Mouse (Mus musculus) myocyte (in vitro differentiated cells): ENCODE results near the gene Herpud1. TPM values are rescaled to one million over a fixed set of nuclear protein-coding genes. Genes with fewer than 3 reads are reported as not detected.

Experiments used
- H3K27me3 ChIP-seq: one replicate; pipeline ENCODE4 v1.6.1; 2011; ENCODE audit not compliant: control insufficient read depth, insufficient read depth, insufficient read length
- H3K36me3 ChIP-seq: one replicate; pipeline ENCODE4 v1.6.1; 2011; ENCODE audit not compliant: control insufficient read depth, insufficient read depth
- H3K4me2 ChIP-seq: one replicate; pipeline ENCODE4 v1.6.1; 2011; ENCODE audit warnings: low read depth, control low read depth
- H3K4me3 ChIP-seq: one replicate; pipeline ENCODE4 v1.5.1; 2011; ENCODE audit warnings: mild to moderate bottlenecking, control low read depth, moderate library complexity
- H3K79me2 ChIP-seq: one replicate; pipeline ENCODE4 v1.6.1; 2011; ENCODE audit not compliant: control insufficient read depth, insufficient read depth
- H3ac ChIP-seq: one replicate; pipeline ENCODE4 v1.6.1; 2011; ENCODE audit not compliant: control insufficient read depth, insufficient read length
- CEBPB ChIP-seq: IDR thresholded peaks from 2 replicates; pipeline ENCODE4 v1.6.1; 2011; ENCODE audit warnings: mild to moderate bottlenecking, moderate library complexity; ENCODE audit not compliant: poor library complexity, insufficient read depth, severe bottlenecking
- E2F4 ChIP-seq: IDR thresholded peaks from one replicate; pipeline ENCODE4 v1.6.1; 2011; ENCODE audit warnings: mild to moderate bottlenecking, control low read depth, moderate library complexity; ENCODE audit not compliant: insufficient read depth
- MAX ChIP-seq: IDR thresholded peaks from one replicate; pipeline ENCODE4 v1.6.1; 2011; ENCODE audit warnings: low read depth, mild to moderate bottlenecking, control low read depth
- MYOD1 ChIP-seq, 3 experiments: IDR thresholded peaks; one replicate each; pipeline ENCODE4 v1.6.1; 2011; ENCODE audit warnings: control low read depth in 2 of 3, low read depth in 2 of 3, mild to moderate bottlenecking in 2 of 3, moderate library complexity in 1 of 3; ENCODE audit not compliant: insufficient read length in 2 of 3, control insufficient read depth in 1 of 3
- MYOG ChIP-seq, 3 experiments: IDR thresholded peaks; one replicate each; pipeline ENCODE4 v1.6.1; 2011; ENCODE audit warnings: control low read depth in 2 of 3, low read depth in 2 of 3, mild to moderate bottlenecking in 2 of 3; ENCODE audit not compliant: insufficient read length in 2 of 3, control insufficient read depth in 1 of 3, insufficient read depth in 1 of 3
- POLR2A ChIP-seq: IDR thresholded peaks from one replicate; pipeline ENCODE4 v1.6.1; 2011; ENCODE audit warnings: low read depth, mild to moderate bottlenecking, control low read depth, moderate library complexity; ENCODE audit not compliant: insufficient read length
- POLR2AphosphoS2 ChIP-seq: IDR thresholded peaks from one replicate; pipeline ENCODE4 v1.6.1; 2011; ENCODE audit warnings: low read depth, control low read depth; ENCODE audit not compliant: insufficient read length
- REST ChIP-seq: IDR thresholded peaks from one replicate; pipeline ENCODE4 v1.6.1; 2011; ENCODE audit warnings: mild to moderate bottlenecking, control low read depth, moderate library complexity; ENCODE audit not compliant: insufficient read depth, insufficient read length
- SRF ChIP-seq: IDR thresholded peaks from one replicate; pipeline ENCODE4 v1.6.1; 2011; ENCODE audit warnings: low read depth; ENCODE audit not compliant: control insufficient read depth, insufficient read length
- TCF12 ChIP-seq: IDR thresholded peaks from one replicate; pipeline ENCODE4 v1.6.1; 2011; ENCODE audit warnings: mild to moderate bottlenecking, control low read depth; ENCODE audit not compliant: poor library complexity, insufficient read depth, severe bottlenecking
- TCF3 ChIP-seq: IDR thresholded peaks from one replicate; pipeline ENCODE4 v1.6.1; 2011; ENCODE audit warnings: low read depth, control low read depth; ENCODE audit not compliant: insufficient read length
- USF1 ChIP-seq: IDR thresholded peaks from one replicate; pipeline ENCODE4 v1.6.1; 2011; ENCODE audit warnings: low read depth, mild to moderate bottlenecking, control low read depth, moderate library complexity
- polyA plus RNA-seq: library from polyadenylated mRNA; unstranded; fragments of >200 nt; fragmentation: generic; extraction: Trizol; gene quantifications from one replicate; pipeline ENCODE4 v1.2.1, GENCODE M21; 2012; ENCODE audit warnings: missing spikeins

Gene Herpud1
- polyA plus RNA-seq, 1 experiment: 292 TPM

DNA sequence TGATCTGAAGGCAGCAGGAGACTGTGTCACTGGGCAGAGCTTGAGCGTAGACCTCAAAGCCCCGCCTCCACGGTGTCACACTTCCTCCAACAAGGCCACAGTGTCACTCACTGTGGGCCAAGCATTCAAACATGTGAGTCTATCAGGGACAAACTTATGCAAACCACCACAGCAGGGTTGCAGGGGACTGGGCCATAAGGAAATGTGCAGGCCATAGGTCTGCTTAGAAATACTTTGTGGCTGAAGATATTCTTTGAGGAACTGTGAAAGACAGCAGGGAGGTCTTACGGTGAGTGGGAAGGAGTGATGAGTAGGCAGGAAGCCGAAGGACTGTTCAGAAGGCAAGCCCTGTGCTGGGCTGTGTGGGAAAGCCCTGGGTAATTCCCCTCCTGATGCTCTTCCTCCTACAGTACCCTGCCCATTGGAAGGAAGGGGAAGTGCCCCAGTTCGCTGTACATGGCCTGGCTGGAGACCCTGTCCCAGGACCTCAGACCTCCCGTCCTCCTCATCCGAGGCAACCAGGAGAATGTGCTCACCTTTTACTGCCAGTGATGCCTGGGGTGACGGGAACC, 20.7 kb upstream of the Herpud1 start:
- Histone ChIP-seq H3K36me3 (no peaks in the 10 kb centered on the region), H3K4me3 (no peak overlapping the region), H3K4me2 (no peak overlapping the region), H3K79me2 (no peaks in the 10 kb centered on the region), H3ac (no peak overlapping the region), H3K27me3 (no peaks in the 10 kb centered on the region)
- TF ChIP-seq USF1 (no peak), POLR2A (no peak), MYOG (IDR thresholded peaks at IDR 0.05; ENCODE audit: control insufficient read depth in 1 of 3, insufficient read depth in 1 of 3, insufficient read length in 2 of 3, low read depth in 2 of 3) (no peak), SRF (no peak), POLR2AphosphoS2 (no peak), MAX (no peak), TCF12 (no peak), MYOD1 (IDR thresholded peaks at IDR 0.05; ENCODE audit: control insufficient read depth in 1 of 3, insufficient read length in 2 of 3, low read depth in 2 of 3) (no peak), REST (no peak)

DNA sequence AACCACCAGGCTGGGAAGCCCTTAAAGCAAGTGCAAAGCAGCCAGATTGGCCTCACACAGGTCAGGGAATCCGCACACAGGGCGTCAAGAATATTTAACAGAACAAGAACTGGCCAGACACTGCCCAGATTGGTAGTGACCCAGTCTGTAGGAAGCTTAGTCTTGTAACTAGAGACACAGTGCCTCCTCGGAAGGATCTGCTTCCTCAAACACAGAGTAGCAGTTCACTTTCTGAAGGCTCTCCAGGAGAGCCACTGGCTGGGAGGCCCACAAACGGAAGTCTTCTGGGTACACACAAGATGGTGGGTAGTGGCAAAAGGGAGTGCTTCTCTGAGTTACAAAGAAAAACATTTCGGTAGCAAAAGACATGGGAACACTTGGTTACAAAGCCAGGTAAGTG, 15.4 kb upstream of the Herpud1 start:
- Histone ChIP-seq H3K79me2 (no peaks in the 10 kb centered on the region), H3K4me3 (no peak overlapping the region), H3K4me2 (no peak overlapping the region), H3K27me3 (no peaks in the 10 kb centered on the region), H3ac (no peak overlapping the region), H3K36me3 (no peaks in the 10 kb centered on the region)
- TF ChIP-seq POLR2AphosphoS2 (no peak), CEBPB (no peak), E2F4 (no peak), MAX (no peak), TCF3 (no peak), TCF12 (no peak), USF1 (no peak), MYOG (IDR thresholded peaks at IDR 0.05; ENCODE audit: control insufficient read depth in 1 of 3, insufficient read depth in 1 of 3, insufficient read length in 2 of 3, low read depth in 2 of 3) (no peak), REST (no peak), POLR2A (no peak)

DNA sequence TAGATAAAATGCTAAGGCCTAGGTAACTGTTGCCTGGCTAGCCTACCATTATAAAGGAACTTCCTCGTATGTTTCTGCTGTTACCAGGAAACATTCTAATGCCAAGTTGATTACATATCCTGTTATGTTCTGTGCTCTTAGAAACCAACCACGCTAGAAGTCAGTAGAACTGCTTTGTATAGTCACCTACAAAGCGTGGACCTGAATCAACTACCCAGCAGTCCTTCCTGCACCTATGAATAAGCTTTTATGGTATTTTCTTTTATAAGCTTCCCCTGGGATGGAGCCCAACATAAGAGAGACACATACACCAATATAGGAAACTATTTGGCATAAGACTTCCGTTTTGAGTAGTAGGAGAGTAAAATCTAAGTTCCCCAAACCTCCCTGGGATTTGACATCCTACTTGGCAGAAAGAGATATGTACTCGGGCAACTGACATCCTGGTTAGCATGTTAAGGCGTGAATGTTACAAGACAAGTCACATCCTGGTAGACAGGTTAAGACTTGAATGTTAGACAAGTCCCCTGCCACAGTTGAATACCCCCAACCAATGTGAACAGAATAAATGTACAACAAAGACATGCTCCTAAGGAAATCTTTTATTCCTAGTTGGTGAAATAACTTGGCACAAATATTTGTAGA, 13.2 kb upstream of the Herpud1 start:
- Histone ChIP-seq H3K36me3 (no peaks in the 10 kb centered on the region), H3K4me3 (no peak overlapping the region), H3K27me3 (no peaks in the 10 kb centered on the region), H3ac (no peak overlapping the region), H3K4me2 (no peak overlapping the region), H3K79me2 (no peaks in the 10 kb centered on the region)
- no peak for TF ChIP-seq E2F4
- no peak for TF ChIP-seq MYOD1 (IDR thresholded peaks at IDR 0.05; ENCODE audit: control insufficient read depth in 1 of 3, insufficient read length in 2 of 3, low read depth in 2 of 3)
- no peak for TF ChIP-seq MAX
- no peak for TF ChIP-seq MYOG (IDR thresholded peaks at IDR 0.05; ENCODE audit: control insufficient read depth in 1 of 3, insufficient read depth in 1 of 3, insufficient read length in 2 of 3, low read depth in 2 of 3)
- no peak for TF ChIP-seq TCF12
- TF ChIP-seq POLR2AphosphoS2: no peak
- TF ChIP-seq REST: no peak
- TF ChIP-seq USF1: no peak
- no peak for TF ChIP-seq SRF
- TF ChIP-seq TCF3: no peak
- TF ChIP-seq CEBPB: no peak

DNA sequence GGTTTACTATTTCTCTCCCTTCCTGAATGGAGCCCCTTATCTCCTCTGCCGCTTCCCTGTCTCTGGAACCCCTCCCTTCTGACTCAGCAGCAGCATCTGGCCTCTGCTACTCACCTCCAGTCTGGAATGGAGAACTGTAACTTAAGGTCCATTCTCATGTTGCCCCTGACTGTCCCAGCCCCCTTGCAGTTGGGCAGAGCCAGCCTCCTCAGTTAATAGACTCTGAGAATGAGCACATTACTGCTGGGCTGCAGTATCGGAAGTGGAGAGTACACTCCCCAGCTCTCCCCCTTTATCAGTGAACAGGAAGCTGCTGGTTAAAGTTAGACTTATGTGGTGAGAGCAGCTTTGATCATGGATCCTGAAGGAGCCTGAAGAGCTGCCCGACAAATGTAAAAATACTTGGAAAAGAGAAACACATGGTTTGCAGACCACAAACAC, 10.7 kb upstream of the Herpud1 start:
- Histone ChIP-seq H3K36me3 (no peaks in the 10 kb centered on the region), H3K4me3 (no peak overlapping the region), H3K79me2 (no peaks in the 10 kb centered on the region), H3K27me3 (no peaks in the 10 kb centered on the region), H3ac (no peak overlapping the region), H3K4me2 (no peak overlapping the region)
- TF ChIP-seq MYOG (IDR thresholded peaks at IDR 0.05; ENCODE audit: control insufficient read depth in 1 of 3, insufficient read depth in 1 of 3, insufficient read length in 2 of 3, low read depth in 2 of 3) (peak in 1 of 3 experiments; percentile 3), TCF3 (no peak)

DNA sequence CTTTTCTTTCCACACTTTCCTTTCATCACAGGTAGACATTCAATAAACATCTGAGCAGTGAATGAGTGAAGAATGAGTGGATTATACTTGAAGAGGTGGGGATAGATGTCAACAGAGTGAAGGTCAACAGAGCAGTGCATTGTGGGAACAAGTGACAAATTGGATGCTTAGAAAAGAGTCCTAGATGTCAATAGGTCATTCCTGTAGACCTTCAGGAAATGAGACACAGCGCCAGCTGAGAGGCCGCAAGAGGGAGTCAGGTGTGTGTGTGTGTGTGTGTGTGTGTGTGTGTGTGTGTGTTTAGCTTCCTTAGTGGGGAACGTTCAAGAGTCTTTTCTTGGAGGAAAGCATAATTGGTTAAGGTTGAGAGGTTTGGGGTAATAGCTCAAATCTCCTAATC, 10.1 kb upstream of the Herpud1 start:
- no peak for TF ChIP-seq MAX
- TF ChIP-seq REST: no peak
- no peak for TF ChIP-seq MYOG (IDR thresholded peaks at IDR 0.05; ENCODE audit: control insufficient read depth in 1 of 3, insufficient read depth in 1 of 3, insufficient read length in 2 of 3, low read depth in 2 of 3)
- TF ChIP-seq CEBPB: no peak
- no peak for TF ChIP-seq MYOD1 (IDR thresholded peaks at IDR 0.05; ENCODE audit: control insufficient read depth in 1 of 3, insufficient read length in 2 of 3, low read depth in 2 of 3)
- no peak for TF ChIP-seq POLR2AphosphoS2
- TF ChIP-seq USF1: no peak
- TF ChIP-seq TCF12: no peak
- no peak for TF ChIP-seq TCF3
- TF ChIP-seq POLR2A: no peak
- TF ChIP-seq SRF: no peak
- no peak overlapping the region for H3K4me2 ChIP-seq
- H3K4me3 ChIP-seq: no peak overlapping the region
- H3ac ChIP-seq: no peak overlapping the region
- no peaks in the 10 kb centered on the region for H3K27me3 ChIP-seq
- no peaks in the 10 kb centered on the region for H3K79me2 ChIP-seq
- no peaks in the 10 kb centered on the region for H3K36me3 ChIP-seq
